Mouse (Mus musculus) left cerebral cortex, adult 2 months (tissue): Measurements from ENCODE around the gene Zfp202. TPM values are rescaled to one million over a fixed set of nuclear protein-coding genes. Genes with fewer than 3 reads are reported as not detected.

Experiments used
- DNase-seq, 2 experiments: peaks; one replicate each; pipeline ENCODE4 v3.0.0; 2021 to 2022; ENCODE audit warnings: low spot score in 2 of 2, mixed read lengths in 1 of 2; ENCODE audit errors: extremely low spot score in 1 of 2
- H3K27ac ChIP-seq: fragments of 200-600 bp; 2 replicates; pipeline ENCODE4 v1.8.1; 2022
- H3K4me3 ChIP-seq: fragments of 200-600 bp; 2 replicates; pipeline ENCODE4 v1.8.1; 2022
- CTCF ChIP-seq: fragments of 200-600 bp; IDR thresholded peaks from 2 replicates; pipeline ENCODE4 v1.8.1; 2022; ENCODE audit warnings: antibody characterized with exemption, mild to moderate bottlenecking, moderate library complexity
- intact Hi-C: fragments of 180-260 bp; cut with DNase I; formaldehyde crosslinking; loops from one replicate; pipeline ENCODE4 v1.15.1; 2025
- total RNA-seq, 2 experiments: library from RNA; stranded (reverse); gene quantifications; 2 replicates each; pipeline ENCODE4 v1.2.3; 2021

The Zfp202 gene
- total RNA-seq, 2 experiments from 2014 or later, result 3.2 to 4.0 TPM

- intact Hi-C loops, result no loop called here
- TF ChIP-seq CTCF, result no peak
- DNase-seq, result no peak
- H3K27ac ChIP-seq, result no peak overlapping the region
- H3K4me3 ChIP-seq, result no peak overlapping the region
These were observed 24.5 kb downstream of the Zfp202 start for GRCm38 (mm10) chr9:40216651-40217050.

DNA sequence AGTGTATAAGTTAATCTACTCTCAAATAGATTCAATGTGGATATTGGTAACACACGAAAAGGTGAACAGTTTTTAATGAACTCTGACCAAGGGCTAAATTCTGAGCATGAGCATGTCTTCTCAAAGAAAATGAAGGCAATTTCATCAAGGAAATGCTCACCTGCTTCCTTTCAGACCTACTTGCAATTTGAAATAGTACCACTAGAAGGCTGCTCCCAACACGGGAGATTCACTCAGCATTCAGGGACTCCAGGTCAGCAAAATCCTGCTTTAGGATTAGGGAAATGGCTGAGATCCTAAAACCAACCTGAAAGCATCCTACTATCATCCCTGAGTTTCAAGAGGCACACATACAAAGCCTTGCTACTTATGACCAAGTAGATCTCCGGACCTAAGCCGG lies 32.2 kb downstream of the Zfp202 start:
- intact Hi-C loops, result loop anchor here (10.0 kb wide), 1 partner anchor 171 kb away; no protein-coding TSS in a partner anchor
- Histone ChIP-seq H3K27ac (no peak overlapping the region), H3K4me3 (no peak overlapping the region)
- peak; percentile 67 for TF ChIP-seq CTCF
- DNase-seq, result no peak

DNA sequence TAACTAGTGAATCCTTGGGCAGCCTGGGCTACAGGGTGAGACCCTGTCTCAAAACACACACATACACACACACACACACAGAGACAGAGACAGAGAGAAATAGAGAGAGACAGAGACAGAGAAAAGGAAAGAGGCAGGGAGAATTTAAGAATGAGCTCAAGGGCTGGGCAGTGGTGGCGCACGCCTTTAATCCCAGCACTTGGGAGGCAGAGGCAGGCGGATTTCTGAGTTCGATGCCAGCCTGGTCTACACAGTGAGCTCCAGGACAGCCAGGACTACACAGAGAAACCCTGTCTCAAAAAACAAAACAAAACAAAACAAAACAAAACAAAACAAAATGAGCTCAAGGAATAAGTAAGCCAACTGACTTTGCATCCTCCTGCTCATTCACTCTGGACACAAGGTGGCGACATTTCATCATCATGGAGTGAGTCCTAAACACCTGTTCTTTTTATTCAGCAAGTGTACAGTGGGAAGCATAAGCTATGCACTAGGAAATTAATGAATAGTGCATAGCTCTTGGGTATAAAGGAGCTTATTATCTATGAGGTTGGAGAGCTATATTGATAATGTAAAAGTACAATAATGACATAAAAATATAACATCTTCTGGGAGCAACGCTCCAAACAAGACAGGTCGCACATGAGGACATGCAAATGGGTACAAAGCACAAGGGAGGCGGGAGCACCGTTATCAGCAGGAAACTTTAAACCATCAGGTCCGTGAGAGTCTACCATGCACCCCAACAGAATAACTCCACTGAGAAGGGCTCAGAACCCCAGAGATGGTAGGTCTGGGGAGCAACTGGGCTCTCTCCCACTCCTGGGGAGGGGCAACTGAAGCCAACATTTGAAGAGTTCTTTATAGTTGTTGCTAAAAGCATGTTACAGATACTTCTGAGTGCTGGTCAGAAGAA lies 36.0 kb downstream of the Zfp202 start:
- H3K4me3 ChIP-seq, result no peak overlapping the region
- H3K27ac ChIP-seq, result no peak overlapping the region
- TF ChIP-seq CTCF, result peak; percentile 76
- intact Hi-C loops, result loop anchor here (10.0 kb wide), 1 partner anchor 167 kb away; no protein-coding TSS in a partner anchor
- peak; percentile 38 for DNase-seq

DNA sequence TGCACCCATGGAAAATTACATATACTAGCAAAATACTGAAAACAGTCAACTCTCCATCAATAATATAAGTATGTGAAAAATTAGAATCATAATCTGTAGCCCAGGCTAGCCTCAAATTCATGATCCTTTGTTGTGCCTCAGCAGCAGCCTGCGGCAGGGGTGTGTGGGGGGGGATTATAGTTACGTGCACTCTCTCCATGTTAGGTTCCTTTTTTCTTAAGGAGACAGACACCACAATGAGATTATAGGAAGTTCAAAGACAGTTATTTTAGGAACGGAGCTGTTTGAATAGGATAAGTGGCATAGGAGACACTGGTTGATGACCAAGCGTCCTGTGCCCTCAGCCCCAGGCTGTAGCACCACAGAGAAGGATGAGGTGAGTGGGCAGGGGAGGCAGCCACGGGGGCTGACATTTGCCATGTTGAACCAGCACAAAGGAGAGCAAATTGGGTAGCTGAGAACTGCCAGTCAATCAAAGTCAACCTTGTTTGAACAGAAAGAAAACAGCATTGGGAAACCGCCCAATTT lies 36.8 kb downstream of the Zfp202 start:
- intact Hi-C loops, result loop anchor here (10.0 kb wide), 1 partner anchor 166 kb away; no protein-coding TSS in a partner anchor

DNA sequence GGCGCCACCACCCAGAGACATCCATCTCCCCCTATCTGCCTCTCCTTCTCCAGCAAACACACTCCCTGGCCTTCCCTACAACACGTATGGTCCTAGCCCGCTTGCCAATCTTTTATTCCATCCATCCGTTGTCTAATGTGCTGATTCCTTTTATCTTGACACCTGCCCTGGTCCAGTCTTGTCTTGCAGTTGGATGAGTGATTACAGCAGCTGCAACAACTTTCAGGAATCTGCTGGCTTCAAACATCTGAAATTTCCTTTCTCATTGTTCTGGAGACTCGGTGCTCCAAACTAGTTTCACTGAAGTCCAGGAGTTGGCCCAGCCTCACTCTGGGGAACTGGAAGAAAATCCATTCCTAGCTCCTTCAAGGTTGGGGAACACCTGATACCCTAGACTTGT lies 37.4 kb downstream of the Zfp202 start:
- H3K27ac ChIP-seq, result no peak overlapping the region
- intact Hi-C loops, result loop anchor here (10.0 kb wide), 1 partner anchor 165 kb away; no protein-coding TSS in a partner anchor
- H3K4me3 ChIP-seq, result no peak overlapping the region
- DNase-seq, result no peak
- no peak for TF ChIP-seq CTCF

More for the DNA sequence above, 36.8 kb downstream of the Zfp202 start:
- no peak for TF ChIP-seq CTCF
- Histone ChIP-seq H3K4me3 (no peak overlapping the region), H3K27ac (no peak overlapping the region)
- no peak for DNase-seq

DNA sequence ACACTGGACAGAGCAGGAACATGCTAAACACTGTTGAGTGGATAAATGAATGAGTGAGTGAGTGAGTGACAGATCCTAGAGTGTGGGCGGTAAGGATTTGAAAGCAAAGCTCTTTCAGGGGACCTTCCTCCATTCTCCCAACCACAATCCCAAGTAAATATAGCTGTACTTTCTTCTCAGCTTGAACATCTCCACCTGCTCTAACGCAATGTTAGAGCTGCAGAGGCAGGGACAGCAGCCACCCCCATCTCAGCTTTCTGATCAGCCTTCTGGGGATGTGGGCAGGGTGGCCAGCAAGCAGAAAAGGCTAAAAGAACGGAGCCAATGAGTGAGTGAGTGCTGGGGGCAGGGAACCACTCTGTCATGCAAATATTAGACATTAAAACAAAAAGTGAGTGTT lies 38.9 kb downstream of the Zfp202 start:
- H3K4me3 ChIP-seq, result no peak overlapping the region
- intact Hi-C loops, result no loop called here
- DNase-seq, result no peak
- no peak for TF ChIP-seq CTCF
- no peak overlapping the region for H3K27ac ChIP-seq

DNA sequence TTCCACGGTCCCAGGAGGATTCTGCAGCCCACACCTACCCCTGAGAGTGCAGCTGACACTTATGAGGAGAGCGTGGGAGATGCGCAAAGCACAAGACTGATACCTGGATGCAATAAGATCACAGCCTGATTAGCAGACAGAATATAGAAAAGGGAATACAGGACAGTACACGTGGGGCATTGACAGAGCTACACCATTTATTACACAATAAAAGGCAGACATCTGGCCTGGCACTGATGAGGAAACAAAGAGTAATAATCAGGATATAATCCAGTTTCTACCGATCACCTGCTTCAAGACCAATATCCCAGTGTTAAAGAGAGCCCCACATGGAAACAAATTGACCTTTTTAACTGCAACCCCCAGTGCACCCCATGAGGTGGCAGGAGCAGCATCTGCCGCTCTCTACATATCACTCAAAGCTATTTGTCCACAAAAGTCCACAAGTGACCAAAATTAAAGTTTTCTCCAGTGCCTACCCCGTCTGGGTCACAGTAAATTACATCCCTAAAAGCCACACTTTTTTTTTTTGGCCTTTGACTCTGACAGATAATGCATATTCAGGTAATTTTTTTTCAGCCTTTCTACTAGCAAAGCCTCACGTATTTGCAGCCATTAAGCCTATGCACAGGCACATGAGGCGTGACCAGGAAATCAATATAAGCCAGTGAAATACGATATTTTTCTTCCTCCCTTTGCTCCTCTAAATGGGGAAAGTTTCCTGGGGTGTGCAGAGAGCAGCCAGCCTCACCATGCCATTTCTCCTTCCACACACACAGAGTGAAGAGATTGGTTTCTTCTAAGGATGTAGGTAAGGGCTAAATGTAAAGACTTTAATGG lies 42.3 kb downstream of the Zfp202 start:
- Histone ChIP-seq H3K4me3 (no peak overlapping the region), H3K27ac (no peak overlapping the region)
- intact Hi-C loops, result no loop called here
- TF ChIP-seq CTCF, result no peak
- no peak for DNase-seq

DNA sequence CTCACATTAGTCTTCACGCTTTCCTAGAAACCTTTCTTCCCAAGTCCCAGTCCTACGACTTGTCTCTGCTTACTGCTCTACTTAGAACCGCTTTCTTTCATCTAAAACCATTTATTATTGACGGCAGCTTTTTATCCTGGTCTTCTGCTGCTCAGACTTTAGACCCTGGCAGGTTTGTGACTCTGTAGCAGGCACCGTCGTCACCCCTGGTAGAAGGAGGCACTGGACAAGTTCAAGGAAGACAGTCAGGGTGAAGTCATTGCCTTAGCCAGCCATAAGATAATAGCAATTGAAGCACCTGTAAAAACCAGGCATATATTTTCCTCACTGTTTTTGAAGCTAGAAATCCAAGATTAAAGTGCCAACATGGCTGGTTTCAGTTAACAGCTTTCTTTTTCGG lies 43.1 kb downstream of the Zfp202 start:
- no peak for TF ChIP-seq CTCF

DNA sequence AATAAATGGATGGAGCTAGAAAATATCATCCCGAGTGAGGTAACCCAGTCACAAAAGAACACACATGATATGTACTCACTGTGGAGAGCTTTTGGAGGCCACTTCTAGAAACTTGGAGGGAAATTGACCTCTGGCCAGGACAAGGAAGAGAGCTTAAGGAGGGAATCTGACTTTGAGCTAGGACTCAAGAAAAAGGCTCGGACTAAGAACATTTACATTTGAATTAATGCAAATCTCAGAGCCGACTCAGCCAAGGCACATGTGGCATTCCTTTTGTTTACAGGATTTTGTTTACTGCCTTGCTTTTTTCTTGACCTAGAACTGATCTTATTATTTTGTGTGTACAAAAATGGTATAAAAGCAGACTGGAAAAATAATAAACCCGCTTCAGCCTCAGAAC lies 47.6 kb downstream of the Zfp202 start:
- TF ChIP-seq CTCF, result no peak
- DNase-seq, result no peak
- Histone ChIP-seq H3K27ac (no peak overlapping the region), H3K4me3 (no peak overlapping the region)
- intact Hi-C loops, result loop anchor here (2.0 kb wide), 1 partner anchor 31 kb away; no protein-coding TSS in a partner anchor

More for the DNA sequence above, 43.1 kb downstream of the Zfp202 start:
- no peak overlapping the region for H3K27ac ChIP-seq
- no peak for DNase-seq
- no peak overlapping the region for H3K4me3 ChIP-seq
- intact Hi-C loops, result no loop called here

DNA sequence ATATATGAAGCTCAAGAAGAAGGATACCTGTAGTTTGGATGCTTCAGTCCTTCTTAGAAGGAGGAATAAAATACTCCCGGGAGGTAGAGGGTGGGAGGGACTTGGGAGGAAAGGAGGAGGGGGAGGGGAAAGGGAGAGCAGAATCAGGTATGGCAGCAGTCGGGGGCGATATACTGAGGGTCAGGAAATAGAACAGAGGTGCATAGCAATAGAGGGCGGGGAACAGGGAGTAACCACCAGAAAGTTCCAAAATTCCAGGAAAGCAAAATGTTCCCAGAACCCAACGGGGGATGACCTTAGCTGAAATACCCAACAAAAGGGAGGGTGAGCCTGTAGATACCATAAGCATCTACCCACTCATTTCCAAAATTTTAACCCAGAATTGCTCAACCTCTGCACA lies 48.2 kb downstream of the Zfp202 start:
- DNase-seq, result no peak
- no peak overlapping the region for H3K4me3 ChIP-seq
- no peak overlapping the region for H3K27ac ChIP-seq
- intact Hi-C loops, result loop anchor here (2.0 kb wide), 1 partner anchor 30 kb away; no protein-coding TSS in a partner anchor
- no peak for TF ChIP-seq CTCF

DNA sequence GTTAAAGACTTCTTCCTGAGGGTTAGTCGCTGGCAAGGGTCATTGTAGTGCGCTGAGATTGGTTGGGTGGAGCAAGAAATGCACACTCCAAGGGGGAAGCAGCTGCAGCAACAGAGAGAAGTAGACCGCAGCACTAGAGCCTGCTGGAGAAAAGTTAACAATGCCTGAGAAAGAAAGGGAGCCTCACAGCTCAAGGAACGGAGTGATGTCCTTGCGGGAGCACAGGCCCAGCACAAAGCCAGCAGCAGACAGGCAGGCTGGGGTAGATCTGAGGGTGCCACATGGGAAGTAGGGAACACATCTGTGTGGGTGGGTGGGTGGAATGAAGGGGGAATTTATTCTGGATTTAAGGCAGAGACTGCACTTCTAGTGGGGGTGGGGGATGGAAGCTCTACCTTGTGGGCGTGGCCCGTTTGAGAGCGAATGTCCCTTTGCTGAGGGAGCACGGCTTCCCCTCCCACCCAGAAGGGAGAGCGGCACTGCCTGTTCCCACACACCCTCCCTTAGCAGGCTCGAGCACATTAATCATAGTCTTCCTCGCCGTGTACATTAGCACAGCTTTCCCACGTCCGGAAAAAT lies 49.2 kb downstream of the Zfp202 start:
- peak; percentile 54 to 70 for DNase-seq
- no peak for TF ChIP-seq CTCF
- H3K4me3 ChIP-seq, result peak overlapping the region; percentile 40
- H3K27ac ChIP-seq, result peak overlapping the region; percentile 97
- intact Hi-C loops, result loop anchor here (2.0 kb wide), 1 partner anchor 29 kb away; no protein-coding TSS in a partner anchor
